Mouse (Mus musculus) liver, embryonic 11.5 days (tissue): ENCODE data around the gene C2cd4c. TPM values are rescaled to one million over a fixed set of nuclear protein-coding genes. Genes with fewer than 3 reads are reported as not detected.

Source experiments
- ATAC-seq: fragments of 200-750 bp; cut with Nextera tagmentation; replicated peaks from 2 replicates; pipeline ENCODE4 v1.8.0; 2017; ENCODE audit warnings: moderate number of reproducible peaks, mild to moderate bottlenecking, moderate TSS enrichment, moderate library complexity; ENCODE audit not compliant: low FRiP score
- DNase-seq: peaks from one replicate; pipeline ENCODE4 v3.0.0-alpha.2; 2017; ENCODE audit warnings: low spot score
- H3K27ac ChIP-seq: fragments of 300-500 bp; sonication (generic); 2 replicates; pipeline ENCODE4 v1.5.1; 2014; ENCODE audit warnings: mild to moderate bottlenecking, low read depth, low read length, control low read depth
- H3K27me3 ChIP-seq: fragments of 300-500 bp; sonication (generic); replicated peaks from 2 replicates; pipeline ENCODE4 v1.6.1; 2014; ENCODE audit warnings: low read length, mixed read lengths; ENCODE audit not compliant: control insufficient read depth, insufficient read depth
- H3K36me3 ChIP-seq: fragments of 300-500 bp; sonication (generic); 2 replicates; pipeline ENCODE4 v1.6.1; 2014; ENCODE audit warnings: mild to moderate bottlenecking, low read length, moderate library complexity, mixed read lengths; ENCODE audit not compliant: control insufficient read depth, insufficient read depth
- H3K4me1 ChIP-seq: fragments of 300-500 bp; sonication (generic); replicated peaks from 2 replicates; pipeline ENCODE4 v1.6.1; 2014; ENCODE audit warnings: low read length, mixed read lengths; ENCODE audit not compliant: control insufficient read depth, insufficient read depth
- H3K4me2 ChIP-seq: fragments of 300-500 bp; sonication (generic); 2 replicates; pipeline ENCODE4 v1.6.1; 2014; ENCODE audit warnings: mild to moderate bottlenecking, control low read depth, moderate library complexity
- H3K4me3 ChIP-seq: fragments of 300-500 bp; sonication (generic); 2 replicates; pipeline ENCODE4 v1.5.1; 2014; ENCODE audit warnings: low read depth, low read length, control low read depth
- H3K9ac ChIP-seq: fragments of 300-500 bp; sonication (generic); 2 replicates; pipeline ENCODE4 v1.6.1; 2014; ENCODE audit warnings: low read depth, low read length, control low read depth
- H3K9me3 ChIP-seq: fragments of 300-500 bp; sonication (generic); 2 replicates; pipeline ENCODE4 v1.6.1; 2016; ENCODE audit warnings: low read length, inconsistent platforms, mixed read lengths; ENCODE audit not compliant: control insufficient read depth
- WGBS: fragments of 180-500 bp; shearing (Covaris S2); extraction: QIAGEN DNeasy Blood & Tissue Kit; methylation state at CpG from one replicate; pipeline ENCODE4 v1.1.7; 2014; 5-methylcytosine and 5-hydroxymethylcytosine counted together
- polyA plus RNA-seq: library from polyadenylated mRNA; unstranded; fragments of >200 nt; fragmentation: Nextera tagmentation; extraction: Ambion mirVana; gene quantifications from 2 replicates; pipeline ENCODE4 v1.2.1, GENCODE M21; 2014

Gene C2cd4c
- polyA plus RNA-seq, 1 experiment from 2014 or later, result not detected

- ATAC-seq (no peak), DNase-seq (no peak)
- H3K4me1 ChIP-seq, result no peaks in the 10 kb centered on the region
- no peaks in the 10 kb centered on the region for H3K9me3 ChIP-seq
- H3K9ac ChIP-seq, result no peak overlapping the region
- no peak overlapping the region for H3K4me2 ChIP-seq
- no peak overlapping the region for H3K27ac ChIP-seq
- WGBS, result 75% methylated on average over 2 of the region's 2 CpGs
- no peak overlapping the region for H3K4me3 ChIP-seq
- H3K36me3 ChIP-seq, result no peaks in the 10 kb centered on the region
- no peaks in the 10 kb centered on the region for H3K27me3 ChIP-seq
These were observed 54.1 kb downstream of the C2cd4c start for GRCm38 (mm10) chr10:79559716-79560115.

GRCm38 (mm10) chr10:79557496-79557895 lies 56.3 kb downstream of the C2cd4c start:
- Histone ChIP-seq H3K27me3 (no peaks in the 10 kb centered on the region), H3K36me3 (no peaks in the 10 kb centered on the region), H3K4me2 (no peak overlapping the region), H3K9ac (no peak overlapping the region), H3K27ac (no peak overlapping the region), H3K4me3 (no peak overlapping the region), H3K9me3 (no peaks in the 10 kb centered on the region), H3K4me1 (peaks cover 3% of the 10 kb centered on the region; the same call in 1 of the 2 replicates)
- peak; percentile 22 for DNase-seq
- ATAC-seq, result no peak
- 89% methylated on average over 5 of the region's 5 CpGs for WGBS

- no peaks in the 10 kb centered on the region for H3K27me3 ChIP-seq
- ATAC-seq (no peak), DNase-seq (peak; percentile 28)
- H3K4me3 ChIP-seq, result no peak overlapping the region
- H3K36me3 ChIP-seq, result no peaks in the 10 kb centered on the region
- H3K9me3 ChIP-seq, result no peaks in the 10 kb centered on the region
- 81% methylated on average over 5 of the region's 5 CpGs for WGBS
- no peak overlapping the region for H3K9ac ChIP-seq
- peaks cover 3% of the 10 kb centered on the region; the same call in 1 of the 2 replicates for H3K4me1 ChIP-seq
- H3K27ac ChIP-seq, result no peak overlapping the region
- no peak overlapping the region for H3K4me2 ChIP-seq
These were observed 56.9 kb downstream of the C2cd4c start for GRCm38 (mm10) chr10:79556951-79557350.

Other genes with a start within 250 kb of the C2cd4c start
- not detected in 2 replicates for gene Vmn2r83, start 145.3 kb downstream of the C2cd4c start, polyA plus RNA-seq
- gene Plpp2, start 80.2 kb downstream of the C2cd4c start, polyA plus RNA-seq, result 27.1 and 30.1 TPM in 2 replicates
- 33.1 and 36.5 TPM in 2 replicates for gene Mier2, start 58.8 kb downstream of the C2cd4c start, polyA plus RNA-seq
- gene Theg, start 26.7 kb downstream of the C2cd4c start, polyA plus RNA-seq, result not detected in 2 replicates
- 2.0 and 2.1 TPM in 2 replicates for gene Shc2, start 23.9 kb upstream of the C2cd4c start, polyA plus RNA-seq
- not detected in 2 replicates for gene Odf3l2, start 31.7 kb upstream of the C2cd4c start, polyA plus RNA-seq
- gene Madcam1, start 50.5 kb upstream of the C2cd4c start, polyA plus RNA-seq, result 1.1 and 1.4 TPM in 2 replicates
- 48.5 and 50.5 TPM in 2 replicates for gene Tpgs1, start 55.3 kb upstream of the C2cd4c start, polyA plus RNA-seq
- 213 and 236 TPM in 2 replicates for gene Cdc34, start 68.2 kb upstream of the C2cd4c start, polyA plus RNA-seq
- 0.16 and 0.45 TPM in 2 replicates for gene Gzmm, start 75.0 kb upstream of the C2cd4c start, polyA plus RNA-seq
- gene Bsg, start 90.5 kb upstream of the C2cd4c start, polyA plus RNA-seq, result 992 and 1,001 TPM in 2 replicates
- gene Hcn2, start 102.6 kb upstream of the C2cd4c start, polyA plus RNA-seq, result not detected in 2 replicates
- 36.5 and 41.5 TPM in 2 replicates for gene Polrmt, start 132.6 kb upstream of the C2cd4c start, polyA plus RNA-seq
- gene Fgf22, start 141.1 kb upstream of the C2cd4c start, polyA plus RNA-seq, result 0.23 TPM in 1 of 2 replicates, not detected in the other
- gene Rnf126, start 152.9 kb upstream of the C2cd4c start, polyA plus RNA-seq, result 105 and 119 TPM in 2 replicates
- 1.8 and 2.6 TPM in 2 replicates for gene Fstl3, start 163.2 kb upstream of the C2cd4c start, polyA plus RNA-seq
- gene Prss57, start 176.9 kb upstream of the C2cd4c start, polyA plus RNA-seq, result 1.5 and 1.7 TPM in 2 replicates
- gene Palm, start 179.5 kb upstream of the C2cd4c start, polyA plus RNA-seq, result 27.6 and 28.6 TPM in 2 replicates
- gene Misp, start 207.0 kb upstream of the C2cd4c start, polyA plus RNA-seq, result 0.69 and 1.5 TPM in 2 replicates
- gene Ptbp1, start 240.4 kb upstream of the C2cd4c start, polyA plus RNA-seq, result 329 and 336 TPM in 2 replicates